Mouse (Mus musculus) limb, embryonic 12.5 days (tissue): ENCODE measurements around the gene Zc3hc1. TPM values are rescaled to one million over a fixed set of nuclear protein-coding genes. Genes with fewer than 3 reads are reported as not detected.

Source experiments
- polyA plus RNA-seq: library from polyadenylated mRNA; unstranded; fragments of >200 nt; fragmentation: Nextera tagmentation; extraction: Ambion mirVana; gene quantifications from 2 replicates; pipeline ENCODE4 v1.2.1, GENCODE M21; 2016

Zc3hc1 gene
- polyA plus RNA-seq, 1 experiment from 2014 or later: 83.3 TPM

Other genes with a start within 250 kb of the Zc3hc1 start
- gene Ube2h, start 86.5 kb downstream of the Zc3hc1 start, polyA plus RNA-seq: 49.9 and 54.2 TPM in 2 replicates
- gene Klhdc10, start 10.8 kb upstream of the Zc3hc1 start, polyA plus RNA-seq: 41.8 and 49.8 TPM in 2 replicates
- gene Tmem209, start 118.8 kb upstream of the Zc3hc1 start, polyA plus RNA-seq: 36.4 and 39.9 TPM in 2 replicates
- 0.50 TPM in 1 of 2 replicates, not detected in the other for gene Ssmem1, start 118.8 kb upstream of the Zc3hc1 start, polyA plus RNA-seq
- 23.7 and 28.1 TPM in 2 replicates for gene Cpa2, start 150.6 kb upstream of the Zc3hc1 start, polyA plus RNA-seq
- gene Cpa4, start 177.3 kb upstream of the Zc3hc1 start, polyA plus RNA-seq: 1.9 TPM in 2 replicates
- 0.14 and 0.33 TPM in 2 replicates for gene Cpa5, start 220.0 kb upstream of the Zc3hc1 start, polyA plus RNA-seq
- gene Cpa1, start 248.2 kb upstream of the Zc3hc1 start, polyA plus RNA-seq: 0.40 and 0.64 TPM in 2 replicates